In the genomic region with DNA sequence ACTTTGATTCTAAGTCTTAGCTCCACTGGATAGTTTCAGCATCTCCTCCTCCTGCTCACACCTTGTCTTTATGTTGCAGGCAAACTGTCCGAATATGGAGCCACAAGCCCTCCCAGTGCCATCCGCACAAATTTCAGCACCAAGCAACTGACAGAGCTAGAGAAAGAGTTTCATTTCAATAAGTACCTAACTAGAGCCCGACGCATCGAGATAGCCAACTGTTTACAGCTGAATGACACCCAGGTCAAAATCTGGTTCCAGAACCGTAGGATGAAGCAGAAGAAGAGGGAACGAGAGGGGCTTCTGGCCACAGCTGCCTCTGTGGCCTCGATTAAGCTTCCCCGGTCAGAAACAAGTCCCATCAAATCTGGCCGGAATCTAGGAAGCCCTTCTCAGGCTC, we compare ENCODE assay signal across 26 mouse cellular contexts. TPM values are rescaled to one million over a fixed set of nuclear protein-coding genes. Genes with fewer than 3 reads are reported as not detected.
A peak's percentile ranks its signal among the peaks of the same experiment; 100 is the strongest.
DNase-seq lines count a peak whose midpoint lies in the region; ATAC-seq lines count a peak whose summit lies in the region.
"Had no signal": no experiment of that assay in that cellular context is flagged by ENCODE, and none has a peak within 500 bp of the region (broad histone marks: within the 10 kb centered on the region; RNA-seq: fewer than 3 reads in every experiment).

No protein-coding gene starts in this region.

- H3K27ac ChIP-seq in heart, embryonic 10.5 days, result no peak overlapping the region
- H3K27ac ChIP-seq in heart, embryonic 11.5 days (ENCODE audit: low read depth, low read length), result no peak overlapping the region
- H3K27ac ChIP-seq in kidney, embryonic 14.5 days (ENCODE audit: low read depth, low read length), result no peak overlapping the region
- H3K27ac ChIP-seq in limb, embryonic 10.5 days, result no peak overlapping the region
- H3K27ac ChIP-seq: forebrain, embryonic 10.5 days; macrophage; stomach, embryonic 15.5 days had no signal

- no peak overlapping the region for H3K9ac ChIP-seq in heart, embryonic 11.5 days (ENCODE audit: low read depth, low read length)
- H3K9ac ChIP-seq in kidney, embryonic 14.5 days (ENCODE audit: low read depth, low read length), result no peak overlapping the region
- H3K9ac ChIP-seq: stomach, embryonic 15.5 days had no signal

- no peak for ATAC-seq in heart, embryonic 11.5 days (replicated peaks; ENCODE audit: insufficient number of reproducible peaks, low FRiP score, low TSS enrichment)
- no peak for ATAC-seq in kidney, embryonic 14.5 days (ENCODE audit: low FRiP score, low TSS enrichment)
- ATAC-seq: inflammation-experienced regulatory T-cells, adult 6 months; midbrain, embryonic 16.5 days had no signal

- DNase-seq in heart, embryonic 10.5 days (ENCODE audit: low spot score), result no peak
- no peak for DNase-seq in kidney, postnatal 4 days
- DNase-seq in ES-CJ7 (ENCODE audit: low read depth, low spot score) (peak; percentile 9), liver (no peak)
- DNase-seq in limb, embryonic 10.5 days (ENCODE audit: low spot score), result peak; percentile 49
- no peak for DNase-seq in layer of hippocampus, postnatal 14 days (ENCODE audit: low spot score in 2 of 2)
- DNase-seq: adrenal gland, postnatal 14 days; cerebellum, adult 9-10 months; gastrocnemius, postnatal 10 days; lung, adult 18-20 months; retina, postnatal 1 day had no signal

- H3K4me2 ChIP-seq in heart, embryonic 11.5 days, result no peak overlapping the region
- H3K4me2 ChIP-seq in kidney, embryonic 14.5 days (replicated peaks; ENCODE audit: low read depth, low read length), result peak overlapping the region; percentile 98

- peaks cover 26% of the 10 kb centered on the region for H3K4me1 ChIP-seq in heart, embryonic 10.5 days
- H3K4me1 ChIP-seq in heart, embryonic 11.5 days (ENCODE audit: control insufficient read depth, insufficient read depth, low read length), result peaks cover 11% of the 10 kb centered on the region; the same call in 1 of the 2 replicates
- peaks cover 17% of the 10 kb centered on the region for H3K4me1 ChIP-seq in kidney, embryonic 14.5 days (ENCODE audit: control insufficient read depth, insufficient read depth, low read length)
- peaks cover 41% of the 10 kb centered on the region for H3K4me1 ChIP-seq in limb, embryonic 10.5 days

- no peaks in the 10 kb centered on the region for H3K9me3 ChIP-seq in heart, embryonic 10.5 days
- H3K9me3 ChIP-seq in heart, embryonic 11.5 days (replicated peaks; ENCODE audit: control insufficient read depth, low read length), result no peaks in the 10 kb centered on the region
- H3K9me3 ChIP-seq in kidney, embryonic 14.5 days (ENCODE audit: control insufficient read depth, low read length), result no peaks in the 10 kb centered on the region
- H3K9me3 ChIP-seq in limb, embryonic 10.5 days (replicated peaks), result no peaks in the 10 kb centered on the region
- H3K9me3 ChIP-seq: forebrain, embryonic 10.5 days; stomach, embryonic 15.5 days had no signal

- peak overlapping the region; percentile 65; the same call in 1 of the 2 replicates for H3K4me3 ChIP-seq in heart, embryonic 10.5 days
- H3K4me3 ChIP-seq in heart, embryonic 11.5 days (ENCODE audit: low read depth, low read length), result no peak overlapping the region
- peak overlapping the region; percentile 58 for H3K4me3 ChIP-seq in kidney, embryonic 14.5 days (ENCODE audit: low read length)
- H3K4me3 ChIP-seq in limb, embryonic 10.5 days, result peak overlapping the region; percentile 62; the same call in 1 of the 2 replicates

- WGBS in heart, embryonic 10.5 days, result 45% methylated on average over 10 of the region's 10 CpGs
- 48% methylated on average over 10 of the region's 10 CpGs for WGBS in heart, embryonic 11.5 days (ENCODE audit: insufficient replicate concordance)
- 45% methylated on average over 10 of the region's 10 CpGs for WGBS in kidney, embryonic 14.5 days
- WGBS in limb, embryonic 10.5 days, result 35% methylated on average over 10 of the region's 10 CpGs

- peaks cover 80% of the 10 kb centered on the region for H3K27me3 ChIP-seq in heart, embryonic 10.5 days (ENCODE audit: insufficient read depth, poor library complexity, severe bottlenecking)
- H3K27me3 ChIP-seq in heart, embryonic 11.5 days (ENCODE audit: control insufficient read depth, insufficient read depth, low read length), result peaks cover 51% of the 10 kb centered on the region
- H3K27me3 ChIP-seq in kidney, embryonic 14.5 days (ENCODE audit: control insufficient read depth, insufficient read depth, low read length), result peaks cover 28% of the 10 kb centered on the region
- H3K27me3 ChIP-seq in limb, embryonic 10.5 days (ENCODE audit: low read depth, poor library complexity, severe bottlenecking), result peaks cover 64% of the 10 kb centered on the region

- no peaks in the 10 kb centered on the region for H3K36me3 ChIP-seq in heart, embryonic 10.5 days
- no peaks in the 10 kb centered on the region for H3K36me3 ChIP-seq in heart, embryonic 11.5 days (ENCODE audit: control insufficient read depth, insufficient read depth, low read length)
- H3K36me3 ChIP-seq in kidney, embryonic 14.5 days (ENCODE audit: control insufficient read depth, insufficient read depth, low read length), result no peaks in the 10 kb centered on the region
- no peaks in the 10 kb centered on the region for H3K36me3 ChIP-seq in limb, embryonic 10.5 days
- H3K36me3 ChIP-seq: forebrain, embryonic 10.5 days; stomach, embryonic 15.5 days had no signal

RNA-seq across cellular contexts. Expression of gene Hoxd1, which starts 1.2 kb away (rescaled TPM):
- 0.22 and 0.49 TPM in 2 replicates for polyA plus RNA-seq in heart, embryonic 10.5 days (2016; fragmentation: Nextera tagmentation; extraction: Ambion mirVana)
- 0.20 TPM in 1 of 2 replicates, not detected in the other for polyA plus RNA-seq in heart, embryonic 11.5 days (2014; fragmentation: Nextera tagmentation; extraction: Ambion mirVana)
- 1.8 and 1.9 TPM in 2 replicates for polyA plus RNA-seq in kidney, embryonic 14.5 days (2014; fragmentation: Nextera tagmentation; extraction: Ambion mirVana)
- 0.68 and 1.2 TPM in 2 replicates for polyA plus RNA-seq in limb, embryonic 10.5 days (2016; fragmentation: Nextera tagmentation; extraction: Ambion mirVana)
- under 1 TPM; 0.19 to 0.23 TPM for total RNA-seq in layer of hippocampus, postnatal 14 days (2021)
- total RNA-seq: adrenal gland, postnatal 14 days; gastrocnemius, postnatal 10 days; left cerebral cortex, adult 18-20 months; MEL; neutrophil, adult 5-6 weeks had no signal
- polyA plus RNA-seq: C2C12; forebrain, embryonic 10.5 days; heart, embryonic 14.5 days; inflammation-experienced regulatory T-cells, adult 6 months; macrophage; midbrain, embryonic 16.5 days; small intestine, adult 2 months; thymus, postnatal 0 days had no signal

RNA-seq across cellular contexts. Expression of gene Gm28230, which starts 37.4 kb away (rescaled TPM):
- polyA plus RNA-seq in heart, embryonic 10.5 days (2016; fragmentation: Nextera tagmentation; extraction: Ambion mirVana), result 0.07 and 0.35 TPM in 2 replicates
- 0.10 TPM in 1 of 2 replicates, not detected in the other for polyA plus RNA-seq in heart, embryonic 11.5 days (2014; fragmentation: Nextera tagmentation; extraction: Ambion mirVana)
- 2.3 and 4.0 TPM in 2 replicates for polyA plus RNA-seq in kidney, embryonic 14.5 days (2014; fragmentation: Nextera tagmentation; extraction: Ambion mirVana)
- polyA plus RNA-seq in limb, embryonic 10.5 days (2016; fragmentation: Nextera tagmentation; extraction: Ambion mirVana), result 0.70 and 0.79 TPM in 2 replicates
- total RNA-seq in layer of hippocampus, postnatal 14 days (2021), result not detected
- total RNA-seq: layer of hippocampus, adult 18-20 months; left cerebral cortex, adult 18-20 months; MEL; neutrophil, adult 5-6 weeks had no signal
- polyA plus RNA-seq: C2C12; forebrain, embryonic 10.5 days; heart, embryonic 14.5 days; inflammation-experienced regulatory T-cells, adult 6 months; macrophage; midbrain, embryonic 16.5 days; stomach, embryonic 15.5 days; thymus, postnatal 0 days had no signal

RNA-seq across cellular contexts. Expression of gene Hoxd4, which starts 52.2 kb away (rescaled TPM):
- 0.29 TPM in 1 of 2 replicates, not detected in the other for polyA plus RNA-seq in heart, embryonic 10.5 days (2016; fragmentation: Nextera tagmentation; extraction: Ambion mirVana)
- polyA plus RNA-seq in heart, embryonic 11.5 days (2014; fragmentation: Nextera tagmentation; extraction: Ambion mirVana), result not detected in 2 replicates
- 6.3 and 18.7 TPM in 2 replicates for polyA plus RNA-seq in kidney, embryonic 14.5 days (2014; fragmentation: Nextera tagmentation; extraction: Ambion mirVana)
- polyA plus RNA-seq in limb, embryonic 10.5 days (2016; fragmentation: Nextera tagmentation; extraction: Ambion mirVana), result 1.2 and 2.3 TPM in 2 replicates
- not detected for total RNA-seq in layer of hippocampus, postnatal 14 days (2021)
- total RNA-seq: layer of hippocampus, adult 18-20 months; left cerebral cortex, adult 18-20 months; MEL; neutrophil, adult 5-6 weeks had no signal
- polyA plus RNA-seq: C2C12; forebrain, embryonic 10.5 days; inflammation-experienced regulatory T-cells, adult 6 months; macrophage; midbrain, embryonic 16.5 days; thymus, postnatal 0 days had no signal

RNA-seq across cellular contexts. Expression of gene Hoxd3, which starts 52.2 kb away (rescaled TPM):
- 0.73 and 2.9 TPM in 2 replicates for polyA plus RNA-seq in heart, embryonic 10.5 days (2016; fragmentation: Nextera tagmentation; extraction: Ambion mirVana)
- 2.0 and 3.1 TPM in 2 replicates for polyA plus RNA-seq in heart, embryonic 11.5 days (2014; fragmentation: Nextera tagmentation; extraction: Ambion mirVana)
- 12.3 and 12.6 TPM in 2 replicates for polyA plus RNA-seq in kidney, embryonic 14.5 days (2014; fragmentation: Nextera tagmentation; extraction: Ambion mirVana)
- 1.4 and 3.0 TPM in 2 replicates for polyA plus RNA-seq in limb, embryonic 10.5 days (2016; fragmentation: Nextera tagmentation; extraction: Ambion mirVana)
- total RNA-seq in layer of hippocampus, postnatal 14 days (2021), result not detected
- total RNA-seq: layer of hippocampus, adult 18-20 months; left cerebral cortex, adult 18-20 months; MEL; neutrophil, adult 5-6 weeks had no signal
- polyA plus RNA-seq: C2C12; inflammation-experienced regulatory T-cells, adult 6 months; macrophage; midbrain, embryonic 16.5 days had no signal

RNA-seq across cellular contexts. Expression of gene Hoxd8, which starts 59.6 kb away (rescaled TPM):
- polyA plus RNA-seq in heart, embryonic 10.5 days (2016; fragmentation: Nextera tagmentation; extraction: Ambion mirVana), result 0.09 and 1.3 TPM in 2 replicates
- polyA plus RNA-seq in heart, embryonic 11.5 days (2014; fragmentation: Nextera tagmentation; extraction: Ambion mirVana), result 0.27 and 0.30 TPM in 2 replicates
- 45.0 and 45.2 TPM in 2 replicates for polyA plus RNA-seq in kidney, embryonic 14.5 days (2014; fragmentation: Nextera tagmentation; extraction: Ambion mirVana)
- polyA plus RNA-seq in limb, embryonic 10.5 days (2016; fragmentation: Nextera tagmentation; extraction: Ambion mirVana), result 11.6 and 17.4 TPM in 2 replicates
- not detected for total RNA-seq in layer of hippocampus, postnatal 14 days (2021)
- total RNA-seq: layer of hippocampus, adult 18-20 months; left cerebral cortex, adult 18-20 months; neutrophil, adult 5-6 weeks had no signal
- polyA plus RNA-seq: C2C12; forebrain, embryonic 10.5 days; inflammation-experienced regulatory T-cells, adult 6 months; macrophage; midbrain, embryonic 16.5 days had no signal

Comparison
In these comparisons a context has a peak if more than half of its experiments do, and no peak if none do; other contexts are left out.
1. DNase-seq: peak in ES-CJ7 (single experiment) and limb, embryonic 10.5 days (single experiment); none in heart, embryonic 10.5 days (single experiment), kidney, postnatal 4 days (0 of 2), liver (single experiment) and layer of hippocampus, postnatal 14 days (0 of 2).